Mouse (Mus musculus) myocyte (in vitro differentiated cells): ENCODE data around the gene Atp1a4. TPM values are rescaled to one million over a fixed set of nuclear protein-coding genes. Genes with fewer than 3 reads are reported as not detected.

Experiments used
- H3K27me3 ChIP-seq: one replicate; pipeline ENCODE4 v1.6.1; 2011; ENCODE audit not compliant: control insufficient read depth, insufficient read depth, insufficient read length
- H3K36me3 ChIP-seq: one replicate; pipeline ENCODE4 v1.6.1; 2011; ENCODE audit not compliant: control insufficient read depth, insufficient read depth
- H3K4me2 ChIP-seq: one replicate; pipeline ENCODE4 v1.6.1; 2011; ENCODE audit warnings: low read depth, control low read depth
- H3K4me3 ChIP-seq: one replicate; pipeline ENCODE4 v1.5.1; 2011; ENCODE audit warnings: mild to moderate bottlenecking, control low read depth, moderate library complexity
- H3K79me2 ChIP-seq: one replicate; pipeline ENCODE4 v1.6.1; 2011; ENCODE audit not compliant: control insufficient read depth, insufficient read depth
- H3ac ChIP-seq: one replicate; pipeline ENCODE4 v1.6.1; 2011; ENCODE audit not compliant: control insufficient read depth, insufficient read length
- CEBPB ChIP-seq: IDR thresholded peaks from 2 replicates; pipeline ENCODE4 v1.6.1; 2011; ENCODE audit warnings: mild to moderate bottlenecking, moderate library complexity; ENCODE audit not compliant: poor library complexity, insufficient read depth, severe bottlenecking
- E2F4 ChIP-seq: IDR thresholded peaks from one replicate; pipeline ENCODE4 v1.6.1; 2011; ENCODE audit warnings: mild to moderate bottlenecking, control low read depth, moderate library complexity; ENCODE audit not compliant: insufficient read depth
- MAX ChIP-seq: IDR thresholded peaks from one replicate; pipeline ENCODE4 v1.6.1; 2011; ENCODE audit warnings: low read depth, mild to moderate bottlenecking, control low read depth
- MYOD1 ChIP-seq, 3 experiments: IDR thresholded peaks; one replicate each; pipeline ENCODE4 v1.6.1; 2011; ENCODE audit warnings: control low read depth in 2 of 3, low read depth in 2 of 3, mild to moderate bottlenecking in 2 of 3, moderate library complexity in 1 of 3; ENCODE audit not compliant: insufficient read length in 2 of 3, control insufficient read depth in 1 of 3
- MYOG ChIP-seq, 3 experiments: IDR thresholded peaks; one replicate each; pipeline ENCODE4 v1.6.1; 2011; ENCODE audit warnings: control low read depth in 2 of 3, low read depth in 2 of 3, mild to moderate bottlenecking in 2 of 3; ENCODE audit not compliant: insufficient read length in 2 of 3, control insufficient read depth in 1 of 3, insufficient read depth in 1 of 3
- POLR2A ChIP-seq: IDR thresholded peaks from one replicate; pipeline ENCODE4 v1.6.1; 2011; ENCODE audit warnings: low read depth, mild to moderate bottlenecking, control low read depth, moderate library complexity; ENCODE audit not compliant: insufficient read length
- POLR2AphosphoS2 ChIP-seq: IDR thresholded peaks from one replicate; pipeline ENCODE4 v1.6.1; 2011; ENCODE audit warnings: low read depth, control low read depth; ENCODE audit not compliant: insufficient read length
- REST ChIP-seq: IDR thresholded peaks from one replicate; pipeline ENCODE4 v1.6.1; 2011; ENCODE audit warnings: mild to moderate bottlenecking, control low read depth, moderate library complexity; ENCODE audit not compliant: insufficient read depth, insufficient read length
- SRF ChIP-seq: IDR thresholded peaks from one replicate; pipeline ENCODE4 v1.6.1; 2011; ENCODE audit warnings: low read depth; ENCODE audit not compliant: control insufficient read depth, insufficient read length
- TCF12 ChIP-seq: IDR thresholded peaks from one replicate; pipeline ENCODE4 v1.6.1; 2011; ENCODE audit warnings: mild to moderate bottlenecking, control low read depth; ENCODE audit not compliant: poor library complexity, insufficient read depth, severe bottlenecking
- TCF3 ChIP-seq: IDR thresholded peaks from one replicate; pipeline ENCODE4 v1.6.1; 2011; ENCODE audit warnings: low read depth, control low read depth; ENCODE audit not compliant: insufficient read length
- USF1 ChIP-seq: IDR thresholded peaks from one replicate; pipeline ENCODE4 v1.6.1; 2011; ENCODE audit warnings: low read depth, mild to moderate bottlenecking, control low read depth, moderate library complexity
- polyA plus RNA-seq: library from polyadenylated mRNA; unstranded; fragments of >200 nt; fragmentation: generic; extraction: Trizol; gene quantifications from one replicate; pipeline ENCODE4 v1.2.1, GENCODE M21; 2012; ENCODE audit warnings: missing spikeins

Atp1a4 gene
- polyA plus RNA-seq, 1 experiment = 0.06 TPM

- H3K4me2 ChIP-seq = no peak overlapping the region
- peaks cover 5% of the 10 kb centered on the region for H3K79me2 ChIP-seq
- H3K27me3 ChIP-seq = no peaks in the 10 kb centered on the region
- H3K36me3 ChIP-seq = peaks cover 45% of the 10 kb centered on the region
- TF ChIP-seq E2F4 (no peak), MYOG (IDR thresholded peaks at IDR 0.05; ENCODE audit: control insufficient read depth in 1 of 3, insufficient read depth in 1 of 3, insufficient read length in 2 of 3, low read depth in 2 of 3) (no peak), USF1 (no peak), POLR2AphosphoS2 (no peak), POLR2A (no peak), MAX (no peak), CEBPB (no peak), MYOD1 (IDR thresholded peaks at IDR 0.05; ENCODE audit: control insufficient read depth in 1 of 3, insufficient read length in 2 of 3, low read depth in 2 of 3) (no peak), REST (no peak), TCF12 (no peak), SRF (no peak), TCF3 (no peak)
- H3K4me3 ChIP-seq = no peak overlapping the region
- no peak overlapping the region for H3ac ChIP-seq
Measured at GRCm38 (mm10) chr1:172200161-172200560, 58.1 kb downstream of the Atp1a4 start.

GRCm38 (mm10) chr1:172198996-172199395, 59.2 kb downstream of the Atp1a4 start:
- Histone ChIP-seq H3K27me3 (no peaks in the 10 kb centered on the region), H3ac (no peak overlapping the region), H3K79me2 (peaks cover 5% of the 10 kb centered on the region), H3K36me3 (peaks cover 45% of the 10 kb centered on the region), H3K4me3 (no peak overlapping the region), H3K4me2 (no peak overlapping the region)
- TF ChIP-seq MAX (no peak), E2F4 (no peak), POLR2AphosphoS2 (no peak), REST (no peak), TCF3 (no peak), TCF12 (no peak), SRF (no peak), CEBPB (no peak)

GRCm38 (mm10) chr1:172198316-172198715, 59.9 kb downstream of the Atp1a4 start:
- peaks cover 49% of the 10 kb centered on the region for H3K36me3 ChIP-seq
- TF ChIP-seq E2F4 (no peak), POLR2AphosphoS2 (peak; percentile 48), MAX (no peak), USF1 (no peak), CEBPB (no peak), MYOG (IDR thresholded peaks at IDR 0.05; ENCODE audit: control insufficient read depth in 1 of 3, insufficient read depth in 1 of 3, insufficient read length in 2 of 3, low read depth in 2 of 3) (no peak)
- no peaks in the 10 kb centered on the region for H3K27me3 ChIP-seq
- no peak overlapping the region for H3ac ChIP-seq
- peaks cover 5% of the 10 kb centered on the region for H3K79me2 ChIP-seq
- H3K4me2 ChIP-seq = no peak overlapping the region
- no peak overlapping the region for H3K4me3 ChIP-seq

GRCm38 (mm10) chr1:172197851-172198250, 60.4 kb downstream of the Atp1a4 start:
- Histone ChIP-seq H3ac (no peak overlapping the region), H3K27me3 (no peaks in the 10 kb centered on the region), H3K79me2 (peaks cover 5% of the 10 kb centered on the region), H3K4me3 (no peak overlapping the region), H3K4me2 (no peak overlapping the region), H3K36me3 (peaks cover 49% of the 10 kb centered on the region)
- no peak for TF ChIP-seq MAX
- no peak for TF ChIP-seq TCF12
- no peak for TF ChIP-seq REST
- TF ChIP-seq POLR2A = peak; percentile 20
- no peak for TF ChIP-seq MYOD1 (IDR thresholded peaks at IDR 0.05; ENCODE audit: control insufficient read depth in 1 of 3, insufficient read length in 2 of 3, low read depth in 2 of 3)
- no peak for TF ChIP-seq TCF3
- no peak for TF ChIP-seq E2F4
- no peak for TF ChIP-seq CEBPB

DNA sequence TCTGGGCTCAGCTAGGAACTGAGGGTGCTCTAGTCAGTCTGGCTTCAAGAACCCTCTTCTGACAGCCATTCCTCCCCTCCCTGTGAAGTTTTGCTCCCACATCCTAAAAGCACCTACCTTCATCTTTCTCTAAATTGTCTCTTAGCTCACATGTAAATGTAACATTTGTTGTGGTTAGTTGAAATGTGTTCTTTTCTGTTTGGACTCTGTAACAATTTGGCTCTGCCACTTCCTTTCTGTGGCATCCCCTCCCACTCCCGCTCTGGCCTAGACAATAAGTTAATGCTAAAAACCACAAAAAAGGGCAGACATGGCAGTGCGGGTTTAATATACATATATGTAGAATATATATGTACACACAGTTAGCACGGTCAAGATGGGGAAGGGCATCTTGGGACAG, 61.1 kb downstream of the Atp1a4 start:
- Histone ChIP-seq H3K4me3 (no peak overlapping the region), H3K27me3 (no peaks in the 10 kb centered on the region), H3ac (no peak overlapping the region), H3K79me2 (peaks cover 5% of the 10 kb centered on the region), H3K36me3 (peaks cover 55% of the 10 kb centered on the region), H3K4me2 (no peak overlapping the region)
- no peak for TF ChIP-seq TCF12
- TF ChIP-seq MYOG (IDR thresholded peaks at IDR 0.05; ENCODE audit: control insufficient read depth in 1 of 3, insufficient read depth in 1 of 3, insufficient read length in 2 of 3, low read depth in 2 of 3) = no peak
- TF ChIP-seq USF1 = no peak
- no peak for TF ChIP-seq POLR2A
- no peak for TF ChIP-seq CEBPB
- TF ChIP-seq POLR2AphosphoS2 = no peak
- no peak for TF ChIP-seq E2F4
